Mouse (Mus musculus): Measurements from ENCODE around the gene Timp2. TPM values are rescaled to one million over a fixed set of nuclear protein-coding genes. Genes with fewer than 3 reads are reported as not detected.
A peak's percentile ranks its signal among the peaks of the same experiment; 100 is the strongest.

Timp2 gene
- total and polyA plus RNA-seq, 3 experiments = not detected

DNA sequence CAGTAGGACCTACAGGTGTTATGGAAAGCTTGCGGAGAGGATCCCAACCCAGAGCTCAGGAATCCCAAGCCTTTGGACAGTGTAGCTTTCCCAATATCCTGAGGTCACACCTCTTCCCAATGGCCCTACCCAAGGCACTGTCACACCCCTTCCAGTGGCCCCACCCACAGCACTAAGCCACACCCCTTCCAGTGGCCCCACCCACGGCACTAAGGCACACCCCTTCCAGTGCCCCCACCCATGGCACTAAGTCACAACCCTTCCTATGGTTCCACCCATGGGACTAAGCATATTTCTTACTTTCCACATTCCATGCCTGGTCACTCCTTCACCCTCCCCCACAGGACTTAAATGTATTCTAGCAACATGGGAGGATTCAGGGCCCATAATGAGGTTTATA, 56.7 kb downstream of the Timp2 start:
- H3K4me3 ChIP-seq (ENCODE audit: low read depth, low read length) = no peak overlapping the region
- H3K27me3 ChIP-seq (ENCODE audit: insufficient read depth, low read length) = peaks cover 61% of the 10 kb centered on the region
- DNase-seq (ENCODE audit: low spot score) (no peak), ATAC-seq (ENCODE audit: extremely low read depth, insufficient number of reproducible peaks, low FRiP score, poor library complexity, severe bottlenecking) (no peak)
- no peaks in the 10 kb centered on the region for H3K36me3 ChIP-seq (replicated peaks)
- TF ChIP-seq GATA2 (IDR thresholded peaks at IDR 0.05; ENCODE audit: borderline replicate concordance, low read depth, low read length) (no peak), CTCF (IDR thresholded peaks at IDR 0.05; ENCODE audit: low read depth, low read length) (no peak)
- no peaks in the 10 kb centered on the region for H3K9me3 ChIP-seq (replicated peaks)
- no peaks in the 10 kb centered on the region for H3K4me1 ChIP-seq (ENCODE audit: insufficient read depth, low read depth, low read length)

DNA sequence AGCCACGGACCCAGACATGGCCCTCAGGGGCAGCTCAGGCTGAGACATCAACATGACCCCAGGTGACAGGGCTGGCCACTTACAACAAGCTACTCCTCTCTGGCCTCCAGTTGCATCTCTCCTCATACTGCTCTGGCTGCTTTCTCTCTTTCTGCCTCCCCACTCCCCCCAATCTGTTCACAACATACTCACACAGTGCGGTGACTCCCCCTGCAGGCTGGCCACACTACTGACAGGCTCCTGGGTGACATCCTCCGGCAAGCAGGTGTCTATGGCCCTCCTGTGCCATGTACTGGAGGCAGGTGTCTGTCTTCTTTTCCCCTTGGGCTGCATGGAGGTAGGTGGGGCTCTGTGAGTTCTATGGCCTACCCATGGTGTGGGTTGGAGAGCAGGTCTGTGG, 57.6 kb downstream of the Timp2 start:
- Histone ChIP-seq H3K4me1 (ENCODE audit: insufficient read depth, low read depth, low read length) (no peaks in the 10 kb centered on the region), H3K9me3 (replicated peaks) (no peaks in the 10 kb centered on the region), H3K36me3 (replicated peaks) (no peaks in the 10 kb centered on the region), H3K4me3 (ENCODE audit: low read depth, low read length) (no peak overlapping the region), H3K27me3 (ENCODE audit: insufficient read depth, low read length) (peaks cover 57% of the 10 kb centered on the region)
- no peak for DNase-seq (ENCODE audit: low spot score)
- no peak for ATAC-seq (ENCODE audit: extremely low read depth, insufficient number of reproducible peaks, low FRiP score, poor library complexity, severe bottlenecking)
- TF ChIP-seq GATA2 (IDR thresholded peaks at IDR 0.05; ENCODE audit: borderline replicate concordance, low read depth, low read length) (no peak), CTCF (IDR thresholded peaks at IDR 0.05; ENCODE audit: low read depth, low read length) (no peak), GATA1 (IDR thresholded peaks at IDR 0.05; ENCODE audit: borderline replicate concordance, low read length) (no peak), POLR2AphosphoS5 (IDR thresholded peaks at IDR 0.05; ENCODE audit: insufficient replicate concordance, low read depth, low read length) (no peak), TAL1 (conservative IDR thresholded peaks at IDR 0.05; ENCODE audit: low read depth, low read length) (no peak)

DNA sequence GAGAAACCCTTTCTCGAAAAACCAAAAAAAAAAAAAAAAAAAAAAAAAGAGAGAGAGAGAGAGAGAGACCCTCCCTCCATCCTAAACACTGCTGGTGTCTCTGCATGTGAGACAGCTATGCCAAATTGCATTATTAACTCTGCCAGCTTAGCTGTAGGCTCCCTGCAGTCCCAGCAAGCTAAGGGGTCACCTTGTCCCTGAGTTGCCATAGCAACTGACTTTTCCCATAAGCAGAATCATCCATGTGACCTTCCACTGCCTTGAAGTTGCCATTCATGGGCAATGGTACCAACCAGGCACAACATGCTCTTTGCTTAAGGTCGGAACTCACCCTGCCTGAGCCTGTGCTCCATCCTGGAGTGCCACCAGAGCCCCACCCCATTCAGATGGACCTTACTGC, 60.5 kb downstream of the Timp2 start:
- peaks cover 9% of the 10 kb centered on the region for H3K4me1 ChIP-seq (ENCODE audit: insufficient read depth, low read depth, low read length)
- no peak for ATAC-seq (ENCODE audit: extremely low read depth, insufficient number of reproducible peaks, low FRiP score, poor library complexity, severe bottlenecking)
- H3K27me3 ChIP-seq (ENCODE audit: insufficient read depth, low read length) = peaks cover 36% of the 10 kb centered on the region

DNA sequence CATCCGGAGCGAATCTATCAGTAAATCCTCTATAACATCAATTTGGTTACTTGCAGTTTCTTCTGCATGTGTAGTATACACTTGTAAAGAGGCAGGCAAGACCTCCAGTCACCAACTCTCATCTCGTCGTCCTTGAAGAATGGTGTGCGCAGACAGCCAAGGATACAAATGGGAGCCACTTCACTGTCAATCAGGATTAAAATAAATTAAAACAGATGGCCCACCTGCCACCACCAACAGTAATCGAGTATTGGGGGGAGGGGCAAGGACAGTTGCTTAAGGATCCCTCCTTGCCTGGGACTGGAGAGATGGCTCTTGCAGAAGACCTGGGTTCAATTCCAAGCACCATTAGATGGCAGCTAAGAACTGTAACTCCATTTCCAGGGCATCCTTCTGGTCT, 62.9 kb downstream of the Timp2 start:
- no peaks in the 10 kb centered on the region for H3K9me3 ChIP-seq (replicated peaks)
- peaks cover 7% of the 10 kb centered on the region for H3K36me3 ChIP-seq (replicated peaks)
- no peak overlapping the region for H3K4me3 ChIP-seq (ENCODE audit: low read depth, low read length)
- peaks cover 28% of the 10 kb centered on the region; the same call in 1 of the 2 replicates for H3K27me3 ChIP-seq (ENCODE audit: insufficient read depth, low read length)
- TF ChIP-seq CTCF (IDR thresholded peaks at IDR 0.05; ENCODE audit: low read depth, low read length) = no peak
- no peak for TF ChIP-seq GATA2 (IDR thresholded peaks at IDR 0.05; ENCODE audit: borderline replicate concordance, low read depth, low read length)
- TF ChIP-seq POLR2AphosphoS5 (IDR thresholded peaks at IDR 0.05; ENCODE audit: insufficient replicate concordance, low read depth, low read length) = no peak
- no peak for TF ChIP-seq TAL1 (conservative IDR thresholded peaks at IDR 0.05; ENCODE audit: low read depth, low read length)
- no peak for TF ChIP-seq GATA1 (IDR thresholded peaks at IDR 0.05; ENCODE audit: borderline replicate concordance, low read length)
- peaks cover 27% of the 10 kb centered on the region for H3K4me1 ChIP-seq (ENCODE audit: insufficient read depth, low read depth, low read length)
- ATAC-seq (ENCODE audit: extremely low read depth, insufficient number of reproducible peaks, low FRiP score, poor library complexity, severe bottlenecking) (no peak), DNase-seq (ENCODE audit: low spot score) (no peak)

More for the DNA sequence above, 60.5 kb downstream of the Timp2 start:
- Histone ChIP-seq H3K9me3 (replicated peaks) (no peaks in the 10 kb centered on the region), H3K4me3 (ENCODE audit: low read depth, low read length) (no peak overlapping the region), H3K36me3 (replicated peaks) (no peaks in the 10 kb centered on the region)
- TF ChIP-seq POLR2AphosphoS5 (IDR thresholded peaks at IDR 0.05; ENCODE audit: insufficient replicate concordance, low read depth, low read length) (no peak), CTCF (IDR thresholded peaks at IDR 0.05; ENCODE audit: low read depth, low read length) (no peak), TAL1 (conservative IDR thresholded peaks at IDR 0.05; ENCODE audit: low read depth, low read length) (no peak), GATA2 (IDR thresholded peaks at IDR 0.05; ENCODE audit: borderline replicate concordance, low read depth, low read length) (no peak), GATA1 (IDR thresholded peaks at IDR 0.05; ENCODE audit: borderline replicate concordance, low read length) (no peak)
- no peak for DNase-seq (ENCODE audit: low spot score)

DNA sequence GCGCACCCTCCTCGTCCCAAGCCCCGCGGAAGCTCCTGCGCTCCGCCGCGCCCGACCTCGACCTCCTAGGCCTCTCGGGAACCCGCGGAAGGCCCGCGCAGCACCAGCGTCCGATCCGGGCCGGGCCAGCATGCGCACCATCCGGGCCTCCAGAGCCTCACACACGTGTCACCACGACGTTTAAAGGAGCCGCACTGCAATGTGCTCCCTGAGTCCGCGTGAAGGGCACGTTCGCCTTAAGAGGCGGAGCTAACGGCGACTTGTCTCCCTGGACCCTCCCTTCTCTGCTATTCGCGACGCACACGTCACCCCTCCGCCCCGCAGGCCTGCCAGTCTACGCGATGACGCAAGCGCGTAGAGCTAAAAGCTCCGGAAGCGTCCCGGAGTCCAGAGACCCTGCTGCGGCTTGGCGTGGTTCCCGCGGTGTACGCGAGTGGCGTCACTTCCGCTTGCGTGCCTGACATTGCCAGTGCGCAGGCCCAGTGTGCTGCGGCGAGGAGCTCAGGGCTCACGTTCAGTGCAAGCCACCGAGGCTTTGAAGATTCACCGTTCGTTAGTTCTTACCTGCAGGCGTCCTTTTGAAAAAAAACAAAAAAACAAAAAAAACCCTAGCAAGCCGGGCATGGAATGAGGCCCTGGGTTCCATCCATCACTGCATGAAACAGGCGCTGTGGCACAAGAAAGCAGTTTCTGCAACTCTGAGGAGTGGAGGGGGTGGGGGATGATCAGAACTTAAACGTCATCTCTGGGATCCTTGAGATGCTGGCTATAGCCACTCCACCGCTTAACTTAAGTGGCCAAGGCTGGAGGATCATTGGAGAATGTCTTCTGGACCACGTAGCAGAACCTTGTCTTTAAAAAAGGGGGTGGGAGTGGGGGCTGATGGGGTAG, 65.3 kb downstream of the Timp2 start, which contains the start of gene Usp36:
TSS of gene Usp36 (minus strand) at position 246 of the 891 bp plus-strand sequence.
- peak; percentile 94 for DNase-seq (ENCODE audit: low spot score)
- H3K36me3 ChIP-seq (replicated peaks) = peaks cover 31% of the 10 kb centered on the region
- H3K4me1 ChIP-seq (ENCODE audit: insufficient read depth, low read depth, low read length) = peaks cover 40% of the 10 kb centered on the region
- H3K27me3 ChIP-seq (ENCODE audit: insufficient read depth, low read length) = peaks cover 8% of the 10 kb centered on the region; the same call in 1 of the 2 replicates
- peak within 1 kb of the TSS; percentile 99 for H3K4me3 ChIP-seq (ENCODE audit: low read depth, low read length)
- H3K9me3 ChIP-seq (replicated peaks) = no peaks in the 10 kb centered on the region
- ATAC-seq (ENCODE audit: extremely low read depth, insufficient number of reproducible peaks, low FRiP score, poor library complexity, severe bottlenecking) = peak; percentile 97
- TF ChIP-seq TAL1 (conservative IDR thresholded peaks at IDR 0.05; ENCODE audit: low read depth, low read length) (no peak), CTCF (IDR thresholded peaks at IDR 0.05; ENCODE audit: low read depth, low read length) (no peak), GATA2 (IDR thresholded peaks at IDR 0.05; ENCODE audit: borderline replicate concordance, low read depth, low read length) (no peak), POLR2AphosphoS5 (IDR thresholded peaks at IDR 0.05; ENCODE audit: insufficient replicate concordance, low read depth, low read length) (no peak), GATA1 (IDR thresholded peaks at IDR 0.05; ENCODE audit: borderline replicate concordance, low read length) (no peak)

DNA sequence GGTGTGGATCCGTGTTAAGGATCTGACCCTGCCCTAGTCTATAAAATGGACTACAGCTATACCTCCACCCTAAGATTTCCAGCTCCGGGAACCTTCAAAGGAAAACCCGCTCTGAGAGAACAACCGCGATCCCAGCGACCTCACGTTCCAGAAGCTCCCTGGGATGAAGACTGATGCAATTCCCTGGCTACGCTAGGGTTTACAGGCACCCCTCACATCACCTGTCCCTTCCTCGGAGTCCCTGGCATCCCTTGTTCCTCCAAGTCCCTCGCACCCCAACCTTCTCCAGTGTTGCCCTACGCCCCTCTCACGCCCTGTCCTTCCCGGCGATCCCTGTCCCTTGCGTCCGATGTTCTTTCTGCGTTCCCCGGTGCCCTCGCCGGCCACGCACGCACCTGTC, 66.0 kb downstream of the Timp2 start:
- Histone ChIP-seq H3K9me3 (replicated peaks) (no peaks in the 10 kb centered on the region), H3K4me3 (ENCODE audit: low read depth, low read length) (peak overlapping the region; percentile 99), H3K27me3 (ENCODE audit: insufficient read depth, low read length) (peaks cover 6% of the 10 kb centered on the region; the same call in 1 of the 2 replicates), H3K36me3 (replicated peaks) (peaks cover 38% of the 10 kb centered on the region), H3K4me1 (ENCODE audit: insufficient read depth, low read depth, low read length) (peaks cover 43% of the 10 kb centered on the region)
- ATAC-seq (ENCODE audit: extremely low read depth, insufficient number of reproducible peaks, low FRiP score, poor library complexity, severe bottlenecking) (no peak), DNase-seq (ENCODE audit: low spot score) (no peak)
- no peak for TF ChIP-seq TAL1 (conservative IDR thresholded peaks at IDR 0.05; ENCODE audit: low read depth, low read length)
- no peak for TF ChIP-seq POLR2AphosphoS5 (IDR thresholded peaks at IDR 0.05; ENCODE audit: insufficient replicate concordance, low read depth, low read length)
- no peak for TF ChIP-seq GATA2 (IDR thresholded peaks at IDR 0.05; ENCODE audit: borderline replicate concordance, low read depth, low read length)
- no peak for TF ChIP-seq GATA1 (IDR thresholded peaks at IDR 0.05; ENCODE audit: borderline replicate concordance, low read length)
- no peak for TF ChIP-seq CTCF (IDR thresholded peaks at IDR 0.05; ENCODE audit: low read depth, low read length)

All from G1E (cell line).